Mouse (Mus musculus) C2C12 (cell line): ENCODE results near the gene Ugt1a6b. TPM values are rescaled to one million over a fixed set of nuclear protein-coding genes. Genes with fewer than 3 reads are reported as not detected.

Experiments
- H3K27me3 ChIP-seq: one replicate; pipeline ENCODE4 v1.6.1; 2011; ENCODE audit not compliant: control insufficient read depth, insufficient read depth, insufficient read length
- H3K36me3 ChIP-seq: one replicate; pipeline ENCODE4 v1.6.1; 2011; ENCODE audit not compliant: control insufficient read depth, insufficient read depth
- H3K4me3 ChIP-seq: one replicate; pipeline ENCODE4 v1.5.1; 2011; ENCODE audit warnings: mild to moderate bottlenecking, control low read depth; ENCODE audit not compliant: poor library complexity, insufficient read depth, severe bottlenecking
- H3K79me2 ChIP-seq: one replicate; pipeline ENCODE4 v1.6.1; 2011; ENCODE audit not compliant: control insufficient read depth, insufficient read depth
- H3K79me3 ChIP-seq: one replicate; pipeline ENCODE4 v1.6.1; 2011; ENCODE audit warnings: low read depth, control low read depth
- H3ac ChIP-seq: one replicate; pipeline ENCODE3; 2011; ENCODE audit warnings: low read depth; ENCODE audit not compliant: control insufficient read depth, insufficient read length
- CEBPB ChIP-seq: IDR thresholded peaks from one replicate; pipeline ENCODE4 v1.6.1; 2011; ENCODE audit warnings: low read depth, mild to moderate bottlenecking, control low read depth, moderate library complexity
- CTCF ChIP-seq: IDR thresholded peaks from one replicate; pipeline ENCODE4 v1.5.1; 2011; ENCODE audit not compliant: control insufficient read depth, insufficient read depth, insufficient read length
- FOSL1 ChIP-seq: IDR thresholded peaks from one replicate; pipeline ENCODE4 v1.8.0; 2011; ENCODE audit warnings: mild to moderate bottlenecking, low read length; ENCODE audit not compliant: poor library complexity, insufficient read depth, severe bottlenecking
- MAX ChIP-seq: IDR thresholded peaks from one replicate; pipeline ENCODE4 v1.6.1; 2011; ENCODE audit warnings: mild to moderate bottlenecking, control low read depth
- MYOD1 ChIP-seq: IDR thresholded peaks from one replicate; pipeline ENCODE4 v1.6.1; 2011; ENCODE audit warnings: low read depth; ENCODE audit not compliant: control insufficient read depth, insufficient read length
- MYOG ChIP-seq: IDR thresholded peaks from one replicate; pipeline ENCODE4 v1.6.1; 2011; ENCODE audit not compliant: control insufficient read depth, insufficient read length; ENCODE audit errors: extremely low read depth
- USF1 ChIP-seq: IDR thresholded peaks from one replicate; pipeline ENCODE4 v1.6.1; 2011; ENCODE audit warnings: low read depth, mild to moderate bottlenecking, control low read depth, moderate library complexity
- polyA plus RNA-seq: library from polyadenylated mRNA; unstranded; fragments of >200 nt; fragmentation: generic; extraction: Trizol; gene quantifications from one replicate; pipeline ENCODE4 v1.2.1, GENCODE M21; 2012; ENCODE audit warnings: missing spikeins

The Ugt1a6b gene
- polyA plus RNA-seq, 1 experiment: not detected

DNA sequence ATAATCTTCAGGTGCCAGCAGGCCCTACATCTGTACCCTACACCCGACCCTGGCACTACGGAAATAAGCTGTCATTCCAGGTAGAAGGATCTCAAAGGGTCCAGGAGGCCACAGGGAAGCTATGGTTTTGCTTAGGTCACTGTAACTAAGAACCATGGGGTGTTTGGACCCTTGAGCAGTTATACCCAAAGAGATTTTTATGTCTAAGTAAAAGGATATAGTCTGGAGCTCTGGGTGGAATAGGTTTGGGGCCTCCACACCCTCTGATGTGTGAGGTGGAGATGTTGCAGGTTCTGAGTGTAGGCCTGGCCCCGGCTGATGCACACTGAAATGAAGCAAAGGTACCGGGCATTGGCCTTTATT, 131.2 kb downstream of the Ugt1a6b start:
- H3K79me2 ChIP-seq: no peaks in the 10 kb centered on the region
- H3K27me3 ChIP-seq: peaks cover 54% of the 10 kb centered on the region
- H3ac ChIP-seq: no peak overlapping the region
- no peaks in the 10 kb centered on the region for H3K79me3 ChIP-seq
- H3K4me3 ChIP-seq: no peak overlapping the region
- H3K36me3 ChIP-seq: no peaks in the 10 kb centered on the region
- TF ChIP-seq MYOG (no peak), MYOD1 (no peak), MAX (no peak), FOSL1 (no peak), USF1 (no peak), CEBPB (no peak)

DNA sequence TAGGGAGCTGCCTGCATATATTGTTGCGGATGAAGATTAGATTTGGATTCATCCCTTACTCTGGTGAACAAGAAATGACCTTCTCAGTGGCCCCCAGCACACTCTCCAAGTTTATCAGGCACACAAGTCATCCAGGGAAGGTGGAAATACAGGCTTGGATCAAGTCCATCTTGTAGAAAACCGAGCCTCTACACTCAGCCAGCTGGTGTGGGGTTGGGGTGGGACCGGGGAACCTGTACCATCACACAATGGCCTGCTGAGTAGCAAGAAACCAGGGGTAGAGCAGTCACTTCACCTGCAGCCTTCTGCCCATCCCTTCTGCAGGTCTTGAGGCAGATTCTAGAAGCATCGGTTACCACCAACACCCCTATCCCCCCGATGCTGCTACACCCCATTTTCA, 131.6 kb downstream of the Ugt1a6b start:
- TF ChIP-seq CTCF: no peak
- TF ChIP-seq CEBPB: no peak
- no peak for TF ChIP-seq MYOD1
- TF ChIP-seq MYOG: no peak
- Histone ChIP-seq H3K79me2 (no peaks in the 10 kb centered on the region), H3K36me3 (no peaks in the 10 kb centered on the region), H3ac (no peak overlapping the region), H3K27me3 (peaks cover 54% of the 10 kb centered on the region), H3K79me3 (no peaks in the 10 kb centered on the region), H3K4me3 (no peak overlapping the region)

DNA sequence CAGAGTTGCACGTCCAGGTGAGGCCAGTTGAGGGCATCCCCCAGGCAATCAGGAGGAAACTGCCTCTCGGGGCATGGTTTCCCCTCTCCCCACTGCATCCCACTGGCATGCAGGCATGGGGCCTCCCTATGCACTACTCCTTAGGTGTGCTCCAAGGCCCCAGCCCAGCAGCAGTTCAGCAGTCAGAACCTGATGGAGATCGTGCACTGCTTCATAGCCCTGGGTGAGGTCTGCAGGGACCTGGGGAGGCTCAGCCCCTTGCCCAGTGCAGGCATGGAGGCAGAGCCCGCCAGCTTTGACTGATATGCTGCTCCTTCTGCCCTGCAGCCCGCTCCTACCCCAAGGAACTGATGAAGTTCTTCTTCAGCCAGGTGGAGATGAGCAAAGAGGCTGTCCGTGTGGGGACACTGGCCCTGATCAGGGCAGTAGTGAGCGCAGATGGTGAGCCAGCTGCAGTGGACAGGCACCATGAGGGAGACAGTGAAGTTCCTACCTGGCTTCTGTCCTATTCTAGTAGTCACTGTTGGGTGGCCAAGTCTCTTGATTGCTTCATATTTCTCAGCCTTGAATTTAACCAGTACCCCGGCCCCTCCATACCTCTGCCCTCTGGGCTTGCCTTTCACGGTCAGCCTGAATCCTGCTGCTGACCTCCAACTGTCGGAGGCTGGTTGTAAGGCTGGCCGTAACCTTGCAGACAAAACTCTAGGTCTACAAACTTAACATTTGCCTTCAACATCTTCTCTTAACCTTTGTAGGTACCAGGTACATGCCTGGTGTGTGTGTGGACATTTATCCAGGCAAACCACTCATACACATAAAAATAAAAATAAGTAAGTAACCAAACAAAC, 132.2 kb downstream of the Ugt1a6b start:
- no peaks in the 10 kb centered on the region for H3K79me3 ChIP-seq
- no peak overlapping the region for H3ac ChIP-seq
- peaks cover 49% of the 10 kb centered on the region for H3K27me3 ChIP-seq
- H3K4me3 ChIP-seq: no peak overlapping the region
- no peaks in the 10 kb centered on the region for H3K36me3 ChIP-seq
- H3K79me2 ChIP-seq: no peaks in the 10 kb centered on the region
- TF ChIP-seq FOSL1: no peak
- no peak for TF ChIP-seq MYOD1
- TF ChIP-seq MAX: no peak
- TF ChIP-seq USF1: no peak
- no peak for TF ChIP-seq MYOG
- no peak for TF ChIP-seq CTCF
- TF ChIP-seq CEBPB: no peak

DNA sequence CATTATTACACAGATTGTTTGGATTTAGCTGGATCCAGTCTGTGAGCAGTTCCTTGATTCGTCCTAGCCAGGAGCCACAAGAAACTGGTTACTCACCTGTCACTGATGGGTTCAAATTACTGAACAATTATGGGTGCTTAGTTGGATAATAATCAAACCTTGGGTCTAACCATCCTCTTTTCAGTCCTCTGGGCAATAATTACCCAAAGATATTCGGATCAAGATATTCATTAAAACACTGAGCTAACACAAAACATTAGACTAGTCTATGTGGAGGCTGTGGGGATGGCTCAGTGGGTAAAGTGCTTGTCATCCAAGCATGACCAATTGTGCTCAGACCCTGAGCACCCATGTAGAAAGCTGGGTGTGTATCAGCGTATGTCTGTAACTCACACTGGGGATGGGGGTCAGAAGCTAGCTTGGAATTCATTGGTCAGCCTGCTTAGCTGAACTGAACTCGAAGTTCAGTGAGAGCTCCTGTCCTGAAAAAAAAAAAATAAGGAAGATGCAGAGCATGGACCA, 132.9 kb downstream of the Ugt1a6b start:
- Histone ChIP-seq H3K79me3 (no peaks in the 10 kb centered on the region), H3ac (no peak overlapping the region), H3K27me3 (peaks cover 45% of the 10 kb centered on the region), H3K4me3 (no peak overlapping the region), H3K79me2 (no peaks in the 10 kb centered on the region), H3K36me3 (no peaks in the 10 kb centered on the region)
- no peak for TF ChIP-seq MAX
- TF ChIP-seq FOSL1: no peak
- no peak for TF ChIP-seq MYOD1
- TF ChIP-seq CEBPB: no peak
- TF ChIP-seq USF1: no peak
- TF ChIP-seq MYOG: no peak
- no peak for TF ChIP-seq CTCF

DNA sequence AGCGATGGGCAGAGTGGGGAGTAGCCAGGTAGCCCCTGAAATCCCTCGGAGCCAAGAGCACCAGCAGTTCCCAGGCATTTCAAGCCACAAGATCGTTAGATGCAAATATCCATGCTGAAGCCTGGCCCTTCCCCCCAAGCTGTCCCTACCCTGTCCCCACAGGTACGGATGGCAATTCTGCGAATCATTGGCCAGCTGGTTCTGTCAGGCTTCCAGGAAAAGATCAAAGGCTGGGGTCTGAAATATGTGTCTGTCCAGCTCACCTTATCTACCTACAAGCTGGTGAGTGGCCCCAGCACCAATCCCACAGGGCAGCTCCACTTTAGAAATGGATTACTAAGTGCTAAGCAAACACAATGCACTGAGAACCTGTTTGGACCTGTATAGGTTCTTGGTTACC, 134.3 kb downstream of the Ugt1a6b start:
- H3ac ChIP-seq: no peak overlapping the region
- H3K79me3 ChIP-seq: no peaks in the 10 kb centered on the region
- H3K36me3 ChIP-seq: no peaks in the 10 kb centered on the region
- H3K27me3 ChIP-seq: peaks cover 39% of the 10 kb centered on the region
- no peaks in the 10 kb centered on the region for H3K79me2 ChIP-seq
- TF ChIP-seq MYOG (no peak), FOSL1 (no peak), USF1 (no peak), MYOD1 (no peak), MAX (no peak), CEBPB (no peak)
- no peak overlapping the region for H3K4me3 ChIP-seq

DNA sequence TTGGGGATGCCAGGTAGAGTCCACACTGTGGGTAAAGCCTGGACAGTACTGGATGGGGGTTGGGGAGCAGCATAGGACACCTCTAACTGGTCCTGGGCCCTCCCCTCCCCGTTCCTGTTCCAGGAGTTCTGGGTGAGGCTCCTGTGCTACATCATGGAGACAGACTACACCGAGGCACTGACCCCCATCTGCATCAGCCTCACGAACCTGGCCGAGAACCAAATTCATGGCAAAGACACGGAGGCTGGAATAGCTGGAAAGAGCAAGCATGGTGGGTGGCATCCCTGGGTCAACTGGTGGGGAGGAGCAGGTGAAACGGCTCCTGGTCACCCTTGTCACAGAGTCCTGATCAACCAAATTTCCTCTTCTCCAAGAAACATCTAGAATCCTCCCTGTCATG, 135.7 kb downstream of the Ugt1a6b start:
- TF ChIP-seq MYOG (no peak), MYOD1 (no peak), CTCF (no peak), CEBPB (no peak), USF1 (no peak), FOSL1 (no peak), MAX (no peak)
- H3K79me2 ChIP-seq: no peaks in the 10 kb centered on the region
- no peaks in the 10 kb centered on the region for H3K36me3 ChIP-seq
- no peak overlapping the region for H3K4me3 ChIP-seq
- no peaks in the 10 kb centered on the region for H3K79me3 ChIP-seq
- H3ac ChIP-seq: no peak overlapping the region
- peaks cover 43% of the 10 kb centered on the region for H3K27me3 ChIP-seq
